Mouse (Mus musculus): ENCODE results near the gene Apol6.

Apol6 gene

DNA sequence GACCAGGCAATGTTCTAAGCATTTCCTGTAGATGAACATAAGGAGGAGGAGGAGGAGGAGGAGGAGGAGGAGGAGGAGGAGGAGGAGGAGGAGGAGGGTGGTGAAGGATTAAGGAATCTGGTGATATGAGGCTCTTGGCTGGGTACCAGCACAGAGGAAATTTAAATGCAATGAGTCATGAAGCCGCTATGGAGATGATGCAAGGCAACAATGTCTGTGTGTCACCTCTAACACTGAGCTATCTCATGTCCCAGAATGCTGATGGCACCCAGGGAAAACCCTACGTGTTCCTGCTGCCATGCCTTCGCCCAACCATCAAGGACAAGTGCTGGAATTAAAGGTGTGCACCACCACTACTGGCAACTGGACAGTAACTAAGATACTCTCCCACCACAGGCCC lies 24.5 kb downstream of the Apol6 start:
- peak; percentile 66 for DNase-seq (ENCODE audit: low read depth, low spot score)

DNA sequence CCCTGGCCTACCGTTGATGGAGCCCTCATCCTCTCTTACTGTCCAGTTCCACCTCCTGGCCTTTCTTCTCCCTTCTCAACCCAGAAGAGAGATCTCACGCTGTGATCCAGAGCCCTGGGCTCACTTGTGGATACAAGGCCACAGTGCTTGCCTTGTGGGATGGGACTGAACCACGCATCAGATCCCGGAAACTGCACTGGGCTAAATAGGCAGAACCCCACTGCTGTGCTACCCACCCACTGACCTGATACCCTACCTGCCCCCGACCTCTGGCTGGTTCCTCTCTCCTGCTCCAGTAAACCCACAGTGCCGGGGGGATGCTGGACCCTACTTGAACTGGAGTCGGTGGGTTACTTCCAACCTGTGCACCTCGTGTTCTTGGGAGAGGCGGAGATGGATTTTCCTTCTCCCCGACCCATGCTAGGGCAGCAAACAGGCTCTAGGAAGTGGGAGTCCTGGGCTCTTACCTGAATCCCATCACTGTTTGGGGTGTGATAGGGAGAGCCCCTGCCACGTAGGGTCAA lies 26.3 kb downstream of the Apol6 start:
- no peak for DNase-seq (ENCODE audit: low read depth, low spot score)

DNA sequence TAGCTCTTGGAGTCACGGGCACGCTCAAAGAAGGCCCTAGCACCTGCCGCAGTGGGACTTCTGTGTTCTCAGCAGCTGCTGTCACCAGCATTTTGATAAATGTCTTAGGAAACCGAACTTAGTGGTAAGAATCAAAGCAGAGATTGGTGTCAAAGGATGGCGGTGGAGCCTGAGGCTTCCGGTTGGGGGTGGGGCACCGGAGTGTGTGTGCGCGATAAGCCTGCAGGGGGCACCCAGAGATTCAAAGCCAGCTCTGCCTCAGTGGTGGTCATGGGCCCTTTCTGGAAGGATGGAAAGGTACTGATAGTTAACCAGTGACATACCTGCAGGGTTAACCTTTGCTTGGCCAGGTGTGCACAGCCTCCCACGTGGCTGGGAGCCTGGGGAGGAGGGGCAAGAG lies 27.0 kb downstream of the Apol6 start:
- DNase-seq (ENCODE audit: low read depth, low spot score): no peak

DNA sequence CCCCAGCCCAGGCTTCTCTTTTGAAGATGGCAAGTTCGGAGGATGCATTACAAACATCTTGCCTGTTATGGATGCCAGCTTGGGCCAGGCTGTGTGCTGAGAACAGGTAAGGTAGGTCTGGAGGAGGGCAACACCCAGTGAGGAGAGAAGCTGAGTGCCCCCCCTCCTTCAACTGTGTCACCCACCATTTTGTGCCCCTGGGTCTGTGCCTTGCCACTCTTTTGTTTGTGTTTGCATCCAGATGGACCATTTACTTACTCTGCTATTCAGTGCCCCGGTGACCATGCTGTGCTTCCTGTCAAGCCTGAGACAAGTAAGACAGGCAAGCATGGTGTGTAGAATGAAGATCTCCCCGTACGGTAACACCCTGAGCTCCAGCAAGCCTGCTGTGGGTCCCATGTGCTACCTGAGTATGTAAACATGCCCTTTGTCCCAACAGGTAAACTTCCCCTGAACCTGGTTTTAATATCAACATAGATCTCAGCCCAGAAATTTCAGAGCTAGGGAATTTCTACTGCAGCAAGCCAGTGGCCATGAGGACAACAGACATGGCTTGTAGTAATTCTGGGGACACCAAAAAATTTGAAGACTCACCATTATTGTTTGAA lies 28.1 kb downstream of the Apol6 start:
- no peak for DNase-seq (ENCODE audit: low read depth, low spot score)

DNA sequence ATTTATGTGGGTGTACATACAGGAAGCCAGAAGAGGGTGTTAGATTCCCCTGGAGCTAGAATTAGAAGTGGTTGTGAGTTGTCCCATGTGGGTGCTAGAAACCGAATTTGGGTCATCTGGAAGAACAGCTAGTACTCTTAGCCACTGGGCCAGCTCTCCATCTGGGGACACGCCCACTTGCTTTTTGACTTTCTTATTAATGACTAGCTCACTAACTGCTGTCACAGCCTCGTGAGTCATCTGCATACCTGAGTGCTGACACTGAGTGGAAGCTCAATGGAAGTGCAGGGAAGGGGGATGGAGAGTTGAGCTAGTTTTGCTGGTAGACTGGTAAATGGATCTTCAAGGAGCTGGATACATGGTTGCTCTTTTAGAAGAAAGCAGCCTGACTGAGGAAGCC lies 32.0 kb downstream of the Apol6 start:
- no peak for DNase-seq (ENCODE audit: low read depth, low spot score)

DNA sequence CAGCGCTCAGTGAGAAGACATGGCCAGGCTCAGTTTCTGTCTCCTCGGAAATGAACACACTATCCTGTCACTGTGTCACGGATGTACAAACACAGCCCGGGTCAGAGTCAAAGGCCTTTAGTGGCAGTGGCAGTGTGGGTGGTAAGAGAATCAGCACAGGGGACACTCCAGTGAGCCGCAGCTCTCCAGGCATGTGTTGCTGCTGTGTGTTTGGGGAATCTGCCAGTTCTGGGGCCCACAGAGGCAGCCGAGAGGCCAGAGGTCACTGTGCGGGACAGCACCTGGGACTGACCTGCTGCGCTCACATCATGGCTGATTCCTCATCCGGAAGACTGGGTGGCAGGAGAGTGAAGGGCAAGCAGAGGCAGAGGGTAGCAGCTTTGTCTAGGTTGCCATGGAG lies 33.4 kb downstream of the Apol6 start:
- no peak for DNase-seq (ENCODE audit: low read depth, low spot score)

DNA sequence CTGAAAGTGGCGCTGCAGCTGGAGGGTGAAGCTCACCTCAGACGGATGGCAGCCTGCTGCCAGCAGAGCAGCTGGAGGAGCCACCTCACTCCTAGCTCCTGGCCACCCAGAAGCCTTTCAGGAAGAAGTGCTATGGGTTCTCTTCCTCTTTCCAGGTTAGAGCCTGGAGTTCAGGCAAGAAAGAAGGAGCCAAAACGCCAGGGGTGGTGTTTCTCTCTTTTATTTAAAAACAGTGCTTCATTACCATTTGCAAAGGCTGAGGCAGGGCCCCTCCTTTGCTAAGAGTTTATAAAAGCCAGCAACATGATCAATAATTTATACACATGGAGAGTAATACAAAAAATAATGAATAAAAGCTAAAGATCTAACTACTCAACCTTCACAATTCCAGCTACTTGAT lies 34.3 kb downstream of the Apol6 start:
- no peak for DNase-seq (ENCODE audit: low read depth, low spot score)

DNA sequence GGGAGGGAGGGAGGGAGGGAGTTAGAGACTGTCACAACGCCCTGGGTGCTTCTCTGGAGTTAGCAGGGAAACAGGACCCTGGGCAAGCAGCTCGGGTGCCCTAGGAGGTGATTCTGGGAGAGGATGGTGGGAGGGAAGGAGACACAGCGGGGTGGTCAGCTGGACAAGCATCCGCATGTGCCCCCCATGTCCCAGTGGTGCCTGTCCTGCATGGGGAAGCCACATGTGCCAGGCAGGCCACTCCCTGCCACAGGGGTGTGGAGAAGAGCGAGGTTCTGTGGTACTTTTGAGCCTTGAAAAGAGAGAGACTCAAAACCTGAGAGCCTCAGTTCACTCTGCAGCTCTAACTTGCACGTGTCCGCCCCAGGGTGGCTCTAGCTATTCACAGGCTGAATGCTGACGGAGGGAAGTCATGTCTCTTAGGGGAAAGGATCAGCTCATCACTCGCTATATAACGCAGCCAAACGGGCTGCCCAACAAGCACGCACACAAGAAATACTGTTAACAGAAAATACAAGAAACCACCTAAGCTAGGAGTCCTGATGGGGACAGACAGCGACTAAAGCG lies 34.8 kb downstream of the Apol6 start:
- DNase-seq (ENCODE audit: low read depth, low spot score): no peak

DNA sequence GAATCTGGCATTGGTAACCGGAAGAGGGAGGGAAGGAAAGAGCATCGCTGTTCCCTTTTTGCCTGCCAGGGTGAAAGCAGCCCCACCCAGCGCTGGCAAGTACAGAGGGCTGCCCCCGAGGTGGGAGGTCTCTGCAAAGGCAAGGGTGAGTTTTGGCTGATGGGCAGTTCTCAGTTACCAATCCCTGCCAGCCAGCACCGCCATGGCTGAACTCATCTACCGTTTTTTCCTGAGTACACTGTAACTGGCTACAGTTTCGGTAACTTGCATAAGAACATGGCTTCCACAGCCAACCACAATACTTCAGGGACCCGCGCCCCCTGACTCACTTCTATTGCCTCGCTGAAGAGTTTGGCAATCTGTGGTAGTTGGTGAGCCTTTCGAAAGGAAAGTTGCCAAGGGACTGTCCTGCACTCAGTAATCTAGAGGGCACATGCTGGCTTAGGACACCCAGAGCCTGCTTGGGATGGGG lies 35.4 kb downstream of the Apol6 start:
- no peak for DNase-seq (ENCODE audit: low read depth, low spot score)

DNA sequence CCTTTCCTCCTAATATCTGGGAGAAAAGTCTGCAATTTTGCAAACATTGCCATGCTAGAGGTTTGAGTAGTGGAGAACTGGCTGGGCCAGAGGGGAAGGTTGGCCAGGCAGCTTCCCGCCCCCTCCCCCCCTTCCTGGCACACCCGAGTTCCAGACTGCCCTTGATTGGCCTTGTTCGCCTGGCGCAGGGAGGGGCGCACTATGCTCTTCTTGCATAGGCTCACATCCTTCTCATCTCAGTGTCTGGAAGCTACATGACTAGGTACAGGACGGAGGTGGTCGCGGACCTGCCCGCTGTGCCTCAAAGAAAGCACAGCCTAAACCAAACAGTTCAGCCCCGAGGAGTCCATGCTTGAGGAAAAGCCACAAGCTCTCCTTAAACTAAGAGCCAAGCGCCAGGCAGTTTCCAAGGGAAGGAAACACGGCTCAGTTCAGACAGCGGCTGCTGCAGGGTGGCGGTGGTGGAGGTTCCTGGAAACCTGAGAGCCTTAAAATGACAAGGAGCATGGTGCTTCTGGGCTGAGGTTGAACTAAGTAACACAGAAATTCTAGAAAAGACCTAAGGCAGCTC lies 36.2 kb downstream of the Apol6 start:
- no peak for DNase-seq (ENCODE audit: low read depth, low spot score)

DNA sequence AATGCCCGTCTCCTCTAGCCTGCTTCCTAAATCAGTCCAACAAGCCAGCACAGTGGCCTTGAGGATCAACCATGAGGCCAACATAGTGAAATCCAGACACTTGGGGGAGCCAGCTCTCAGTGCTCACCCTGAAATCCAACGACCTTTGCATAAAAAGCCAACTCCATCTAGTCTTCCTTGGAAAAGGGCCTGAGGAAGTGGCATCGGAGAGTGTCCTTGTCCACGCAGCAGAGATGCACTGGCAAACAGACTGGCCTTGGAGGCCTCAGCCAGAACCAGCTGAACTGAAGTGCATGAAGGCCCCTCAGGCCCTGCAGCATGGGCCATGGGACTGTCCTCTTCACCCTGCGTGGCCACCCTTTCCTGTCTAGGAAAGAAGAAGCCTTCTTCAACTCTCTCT lies 36.9 kb downstream of the Apol6 start:
- DNase-seq (ENCODE audit: low read depth, low spot score): no peak

DNA sequence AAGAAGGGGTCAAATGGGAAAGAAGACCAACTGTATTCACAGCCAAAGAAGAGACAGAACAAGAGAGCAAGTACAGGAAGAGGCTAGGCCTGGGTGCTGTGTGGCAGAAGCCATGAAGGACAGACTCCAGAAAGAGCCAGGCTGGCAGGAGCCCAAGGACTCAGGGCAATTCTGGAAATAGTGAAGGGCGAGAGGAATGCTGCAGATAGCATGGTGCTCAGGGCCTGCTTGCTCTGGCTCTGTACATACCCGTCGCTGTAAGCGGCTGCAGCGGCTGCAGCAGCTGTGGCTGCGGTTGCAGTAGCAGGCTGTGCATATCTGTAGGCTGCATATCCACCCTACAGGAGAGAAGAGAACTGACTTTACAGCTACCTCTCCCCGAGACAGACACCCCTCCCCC lies 41.3 kb downstream of the Apol6 start:
- no peak for DNase-seq (ENCODE audit: low read depth, low spot score)

DNA sequence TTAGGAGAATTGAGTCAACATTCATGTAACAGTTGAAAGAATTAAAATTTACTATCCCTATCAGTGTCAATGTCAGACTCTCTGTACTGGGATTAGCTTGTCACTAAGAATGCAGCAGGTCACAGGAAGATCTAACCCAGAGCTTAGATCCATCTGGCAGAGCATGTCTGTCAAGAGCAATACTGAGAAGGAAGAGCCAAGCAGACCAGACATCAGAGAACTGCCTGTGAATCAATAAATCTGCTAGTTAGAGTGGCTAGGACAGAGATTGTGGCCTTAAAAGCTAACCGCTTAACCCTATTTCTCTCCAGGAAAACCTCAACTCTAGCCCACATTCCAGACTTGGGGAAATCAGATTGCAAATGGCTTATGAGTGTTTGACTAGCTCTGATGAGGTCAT lies 42.0 kb downstream of the Apol6 start:
- no peak for DNase-seq (ENCODE audit: low read depth, low spot score)

DNA sequence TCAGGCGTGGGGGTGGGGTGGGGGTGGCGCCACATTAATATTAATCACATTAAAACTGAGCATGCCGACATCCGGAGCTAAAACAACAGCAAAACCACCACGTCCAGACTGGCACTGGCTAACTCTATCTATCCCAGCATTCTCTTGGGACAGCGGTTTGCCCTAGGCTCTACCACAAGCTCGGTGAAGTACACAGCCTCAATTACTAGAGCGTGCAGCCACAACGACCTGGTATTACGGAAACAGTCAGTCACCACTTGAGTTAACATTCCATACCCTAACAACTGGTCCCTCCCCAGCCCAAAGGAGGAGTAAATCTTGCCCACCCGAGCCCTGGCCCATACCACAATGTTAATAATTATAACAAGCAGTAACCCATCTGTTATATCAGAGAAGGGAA lies 44.7 kb downstream of the Apol6 start:
- DNase-seq (ENCODE audit: low read depth, low spot score): no peak

DNA sequence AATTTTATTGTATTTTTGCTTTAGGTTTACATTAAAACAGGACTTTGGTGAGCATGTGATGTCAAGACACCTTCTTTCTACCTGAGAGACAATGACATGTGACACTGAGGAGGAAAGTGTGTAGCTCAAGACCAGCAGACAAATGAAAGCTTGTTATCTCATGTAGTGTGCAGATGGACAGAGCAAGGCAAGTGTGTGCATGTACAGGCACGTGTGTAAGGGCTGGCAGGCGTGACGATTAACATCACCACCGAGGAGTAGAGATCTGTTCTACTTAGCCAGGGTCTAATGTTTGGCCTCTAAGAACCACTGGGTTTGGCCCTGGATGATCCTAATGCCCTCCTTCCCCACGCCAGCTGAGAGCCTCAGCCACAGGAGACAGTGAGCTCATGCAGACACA lies 46.0 kb downstream of the Apol6 start:
- no peak for DNase-seq (ENCODE audit: low read depth, low spot score)

DNA sequence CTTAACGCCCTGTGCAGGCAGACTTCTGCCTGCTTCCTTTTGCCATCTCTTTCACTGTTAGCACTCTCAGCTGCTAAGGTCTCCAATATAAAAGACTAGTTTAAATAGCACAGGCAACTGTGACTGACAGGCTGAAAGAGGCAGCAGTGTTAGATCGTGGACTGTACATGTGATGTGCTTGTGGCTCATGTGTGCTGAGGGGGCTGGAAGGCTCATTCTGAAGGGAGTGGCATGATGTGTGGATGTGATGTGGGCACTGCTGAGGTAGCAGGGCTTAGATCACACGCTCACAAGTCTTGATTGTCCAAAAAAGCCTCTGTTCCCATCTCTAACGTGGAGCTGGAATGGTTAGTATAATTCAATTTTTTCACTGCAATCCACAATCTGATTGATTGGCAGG lies 46.9 kb downstream of the Apol6 start:
- DNase-seq (ENCODE audit: low read depth, low spot score): no peak

DNA sequence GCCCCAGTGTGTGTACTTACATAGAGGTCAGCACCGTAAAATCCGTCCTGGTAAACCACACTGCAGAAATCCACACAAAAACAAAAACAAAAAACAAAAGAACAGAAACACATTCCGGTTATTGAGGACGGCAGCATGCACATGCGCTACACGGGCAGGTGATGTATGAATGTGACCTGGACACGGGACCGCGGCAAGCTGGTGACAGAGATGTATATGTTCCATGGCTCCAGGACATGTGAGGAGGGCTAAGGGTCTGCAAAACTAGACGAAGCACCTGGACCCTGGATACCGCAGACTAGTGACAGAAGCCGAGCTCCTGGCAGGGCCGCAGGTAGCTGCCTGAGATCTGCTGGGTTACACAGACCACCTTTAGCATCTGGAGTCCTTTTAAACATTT lies 49.9 kb downstream of the Apol6 start:
- DNase-seq (ENCODE audit: low read depth, low spot score): no peak

DNA sequence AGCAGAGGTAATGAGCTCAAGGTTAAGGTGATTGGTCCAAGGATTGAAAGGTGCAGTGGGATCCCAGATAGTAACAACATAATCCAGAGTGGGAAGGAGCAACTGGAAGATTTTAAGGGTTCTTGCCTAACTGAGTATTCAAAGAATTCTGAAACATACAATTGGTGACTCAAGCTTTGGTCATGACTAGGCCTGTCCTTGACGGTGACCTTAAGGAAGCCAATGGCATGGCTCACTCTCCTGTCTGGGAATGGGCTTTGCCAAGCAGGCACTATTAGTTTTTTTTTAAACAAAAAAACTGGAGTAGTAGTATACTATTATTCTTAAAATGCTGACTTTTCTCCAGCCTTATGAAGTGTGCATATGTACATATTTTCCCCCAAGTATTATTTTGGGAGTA lies 50.7 kb downstream of the Apol6 start:
- no peak for DNase-seq (ENCODE audit: low read depth, low spot score)

DNA sequence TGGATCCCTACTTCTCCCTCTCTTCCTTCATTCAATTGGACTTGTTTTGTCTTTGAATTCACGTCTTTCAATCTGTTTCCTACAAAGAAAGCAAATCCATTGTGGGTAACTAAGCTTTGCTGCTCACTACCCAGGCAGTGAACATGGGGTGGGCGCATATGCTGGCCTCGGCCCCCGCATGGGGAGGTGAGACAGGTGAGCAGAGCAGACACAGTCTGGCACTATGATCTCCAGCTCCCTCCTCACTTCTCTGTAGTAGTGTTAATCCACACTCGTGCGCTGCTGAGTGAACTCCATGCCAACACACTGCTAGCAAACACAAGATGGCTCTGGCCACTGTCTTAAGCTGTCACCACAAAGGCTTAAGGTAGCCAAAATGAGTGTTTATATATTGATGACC lies 52.8 kb downstream of the Apol6 start:
- DNase-seq (ENCODE audit: low read depth, low spot score): no peak

DNA sequence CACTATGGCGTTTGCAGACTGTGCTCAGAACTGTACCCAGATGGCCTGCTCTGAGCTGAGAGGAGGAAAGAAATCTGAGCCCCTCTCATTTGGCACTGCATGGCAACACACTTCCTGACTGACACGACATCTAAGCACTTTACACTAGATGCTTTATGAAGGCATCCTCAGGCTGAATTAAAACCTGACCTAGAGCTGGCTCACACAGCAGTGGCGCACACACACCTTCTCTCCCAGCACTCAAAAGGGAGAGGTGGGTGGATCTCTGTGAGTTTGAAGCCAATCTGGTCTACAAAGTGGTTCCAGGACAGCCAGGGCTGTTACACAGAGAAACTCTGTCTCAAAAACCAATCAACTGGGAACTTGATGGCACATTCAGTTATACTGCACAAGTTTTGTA lies 55.2 kb downstream of the Apol6 start:
- DNase-seq (ENCODE audit: low read depth, low spot score): peak; percentile 23

DNA sequence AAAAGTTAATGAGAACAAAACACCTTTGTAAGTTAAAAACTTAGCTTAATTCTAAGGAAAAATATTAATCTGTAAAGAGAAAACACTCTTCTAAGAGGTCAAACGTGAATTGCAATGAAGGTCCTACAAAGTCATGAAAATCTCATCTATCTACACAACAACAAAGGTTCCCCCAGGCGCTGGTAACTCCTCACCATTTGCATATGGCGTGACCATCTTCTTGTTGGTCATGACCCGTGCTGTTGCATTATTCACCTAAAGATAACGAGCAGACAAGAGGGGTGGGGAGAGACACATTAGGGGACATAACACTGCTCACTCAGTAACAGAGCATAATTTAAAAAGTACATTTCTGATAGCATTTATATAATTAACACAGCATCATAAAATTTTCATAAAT lies 58.2 kb downstream of the Apol6 start:
- DNase-seq (ENCODE audit: low read depth, low spot score): no peak

DNA sequence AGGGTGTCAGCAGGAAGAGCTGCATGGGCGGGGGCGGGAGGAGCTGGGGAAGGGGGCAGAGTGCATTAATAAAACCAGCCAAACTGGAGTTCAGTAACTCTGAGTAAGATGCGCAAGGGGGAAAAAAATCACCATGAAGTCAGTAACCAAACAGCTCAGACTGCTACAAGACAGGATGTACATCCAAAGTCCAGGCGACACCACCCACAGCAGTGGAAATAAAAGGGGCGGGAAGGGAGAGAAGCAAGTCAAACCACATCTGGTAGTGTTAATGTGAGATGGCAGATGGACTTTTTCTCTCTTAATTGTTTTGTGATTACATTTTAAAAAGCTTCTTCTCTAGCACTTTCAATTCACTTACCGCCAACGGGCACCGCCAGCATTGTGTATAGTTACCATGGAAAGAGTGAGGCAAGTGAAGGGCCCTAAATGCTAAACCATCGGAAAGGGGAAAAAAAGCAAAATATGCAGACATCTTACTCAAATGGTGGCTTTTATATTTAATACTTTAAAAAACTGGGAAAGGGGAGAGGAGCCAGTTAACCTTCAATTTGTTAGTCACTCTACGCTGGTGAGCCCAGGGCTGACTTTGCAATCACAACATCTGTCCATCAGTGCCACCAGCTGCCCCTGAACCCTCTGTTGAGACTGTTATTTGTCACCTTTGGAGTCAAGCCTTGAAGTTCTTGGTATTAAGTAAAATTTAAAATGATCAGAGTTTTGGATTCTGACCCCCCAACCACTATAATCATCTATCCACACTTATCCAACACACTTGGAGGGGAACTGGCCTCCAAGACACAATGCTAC lies 60.0 kb downstream of the Apol6 start:
- DNase-seq (ENCODE audit: low read depth, low spot score): peak; percentile 19

DNA sequence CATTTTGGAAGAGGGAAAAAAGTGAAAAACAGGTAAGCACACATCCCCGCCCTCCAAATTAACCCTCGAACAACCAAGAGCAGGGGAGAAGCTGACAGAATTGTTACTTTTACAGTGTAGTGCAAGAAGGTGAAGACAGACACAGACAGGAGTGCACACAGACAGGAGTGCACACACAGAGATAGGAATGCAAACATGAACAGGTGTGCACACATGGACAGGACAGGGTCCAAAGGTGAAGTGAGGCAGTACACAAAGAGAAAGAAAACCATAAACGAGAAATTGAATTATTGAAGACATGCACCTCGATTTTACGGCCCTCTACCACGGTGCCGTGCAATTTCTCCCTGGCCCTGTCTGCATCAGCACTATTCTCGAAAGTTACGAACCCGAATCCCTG lies 60.7 kb downstream of the Apol6 start:
- no peak for DNase-seq (ENCODE audit: low read depth, low spot score)
